ENCODE assay signal across 8 mouse cellular contexts in genomic region chr13:55099726-55100478, GRCm38 (mm10). TPM values are rescaled to one million over a fixed set of nuclear protein-coding genes. Genes with fewer than 3 reads are reported as not detected.
DNase-seq lines count a peak whose midpoint lies in the region; ATAC-seq and TF ChIP-seq lines count a peak whose summit lies in the region.

TSS of gene Uimc1 (minus strand) at chr13:55100300.

- under 1% methylated on average over 69 of the region's 81 CpGs for WGBS in hindbrain, postnatal 0 days

- peak within 1 kb of the TSS; percentile 82 for H3K4me3 ChIP-seq in gastrocnemius, adult 2 months
- H3K4me3 ChIP-seq in hindbrain, postnatal 0 days (ENCODE audit: low read length), result peak within 1 kb of the TSS; percentile 89

- intact Hi-C loops in gastrocnemius, adult 2 months (cut with DNase I), result no loop called here
- intact Hi-C loops in left cerebral cortex, postnatal 25 days (cut with DNase I), result no loop called here

- peak within 1 kb of the TSS; percentile 92 for H3K27ac ChIP-seq in gastrocnemius, adult 2 months
- peak within 1 kb of the TSS; percentile 86 for H3K27ac ChIP-seq in hindbrain, postnatal 0 days

- H3K4me1 ChIP-seq in hindbrain, postnatal 0 days (ENCODE audit: insufficient read depth, low read length), result no peaks in the 10 kb centered on the region

- H3K27me3 ChIP-seq in hindbrain, postnatal 0 days (ENCODE audit: insufficient read depth, low read length), result no peaks in the 10 kb centered on the region

- peak; percentile 80 for ATAC-seq in common myeloid progenitor, adult 5-6 weeks (replicated peaks; ENCODE audit: low read depth, poor library complexity, severe bottlenecking)
- peak; percentile 95 for ATAC-seq in hindbrain, postnatal 0 days

- H3K4me2 ChIP-seq in hindbrain, postnatal 0 days (ENCODE audit: low read depth, low read length), result peak within 1 kb of the TSS; percentile 74

- peak within 1 kb of the TSS; percentile 87 for H3K9ac ChIP-seq in hindbrain, postnatal 0 days (replicated peaks; ENCODE audit: low read length)

- DNase-seq in adrenal gland, adult 18-20 months (ENCODE audit: low spot score in 2 of 2), result peak; percentile 79
- DNase-seq in gastrocnemius, adult 2 months, result peak; percentile 90
- peak; percentile 96 for DNase-seq in hindbrain, postnatal 0 days (ENCODE audit: low spot score)
- peak; percentile 79 to 83 for DNase-seq in left cerebral cortex, postnatal 25 days (ENCODE audit: low spot score in 2 of 2)
- peak; percentile 90 for DNase-seq in mesoderm, embryonic 11.5 days (ENCODE audit: low read depth, low spot score)
- peak; percentile 81 for DNase-seq in right cerebral cortex, postnatal 25 days
- DNase-seq in yolk sac, embryonic 10.5 days (ENCODE audit: low spot score), result peak; percentile 89

- no peaks in the 10 kb centered on the region for H3K9me3 ChIP-seq in hindbrain, postnatal 0 days (ENCODE audit: low read length)

- H3K36me3 ChIP-seq in hindbrain, postnatal 0 days (ENCODE audit: insufficient read depth, low read length), result no peaks in the 10 kb centered on the region

- TF ChIP-seq CTCF in gastrocnemius, adult 2 months (IDR thresholded peaks at IDR 0.05), result peak; percentile 60
- TF ChIP-seq CTCF in hindbrain, postnatal 0 days (IDR thresholded peaks at IDR 0.05; ENCODE audit: low read depth), result peak; percentile 42

RNA-seq across cellular contexts. Expression of gene Uimc1, which starts in this region (rescaled TPM):
- total RNA-seq in adrenal gland, adult 18-20 months (2021), result 10 to 100 TPM; 24.8 to 26.0 TPM
- 57.7 and 74.5 TPM in 2 replicates for total RNA-seq in common myeloid progenitor, adult 5-6 weeks (2017)
- 10 to 100 TPM; 12.9 to 13.4 TPM for total RNA-seq in gastrocnemius, adult 2 months (2021)
- total RNA-seq in hindbrain, postnatal 0 days (2014; rRNA removed), result 3.9 and 9.0 TPM in 2 replicates
- polyA plus RNA-seq in hindbrain, postnatal 0 days (2015; fragmentation: Nextera tagmentation; extraction: Ambion mirVana), result 12.1 and 13.5 TPM in 2 replicates
- total RNA-seq in left cerebral cortex, postnatal 25 days (2021), result 10 to 100 TPM; 14.4 to 19.2 TPM

Comparison
In these comparisons a context has a peak if more than half of its experiments do, and no peak if none do; other contexts are left out.
1. Peak in every context shown above with its lines: DNase-seq, ATAC-seq, H3K4me3 ChIP-seq and H3K27ac ChIP-seq.